Mouse (Mus musculus): ENCODE results near the gene March4.

- no peak for TF ChIP-seq CTCF (IDR thresholded peaks at IDR 0.05; ENCODE audit: low read depth, low read length)
- TF ChIP-seq POLR2A (IDR thresholded peaks at IDR 0.05; ENCODE audit: insufficient read depth, low read length): no peak
- TF ChIP-seq EP300 (IDR thresholded peaks at IDR 0.05; ENCODE audit: insufficient read depth, low read depth, low read length): no peak
Observed at GRCm38 (mm10) chr1:72406505-72407079, 130.1 kb downstream of the March4 start.

Data from ES-Bruce4 (cell line).